Mouse (Mus musculus) embryonic fibroblast, embryonic 13.5 days (primary cell): ENCODE measurements at regions not wholly inside any gene's neighbourhood (a gene's known extent, or its start where the extent isn't known, plus 50 kb on each side); places are given as distances from the start of the nearest gene placed in this dataset.

ENCODE experiments used
- CTCF ChIP-seq: IDR thresholded peaks from 2 replicates; pipeline ENCODE4 v1.5.1; 2011; ENCODE audit warnings: mild to moderate bottlenecking, control low read depth, low read length, moderate library complexity, borderline replicate concordance; ENCODE audit not compliant: insufficient read depth
- POLR2A ChIP-seq: IDR thresholded peaks from 2 replicates; pipeline ENCODE4 v1.6.1; 2011; ENCODE audit warnings: low read depth, mild to moderate bottlenecking, control low read depth, low read length, moderate library complexity

GRCm38 (mm10) chr14:25279751-25280150 lies 179.2 kb upstream of the Zmiz1 start:
- TF ChIP-seq CTCF (no peak), POLR2A (no peak)
